Mouse (Mus musculus) hindbrain, embryonic 13.5 days (tissue): ENCODE results near the gene Rdh16. TPM values are rescaled to one million over a fixed set of nuclear protein-coding genes. Genes with fewer than 3 reads are reported as not detected.
"Not testable (repeated sequence)": the region's sequence is repeated elsewhere in the genome, so short reads cannot be mapped to it uniquely, and the experiment has no call there.

Experiments
- ATAC-seq: fragments of 200-750 bp; cut with Nextera tagmentation; 2 replicates; pipeline ENCODE4 v1.8.0; 2017; ENCODE audit warnings: moderate TSS enrichment; ENCODE audit not compliant: low FRiP score
- H3K27ac ChIP-seq: fragments of 300-500 bp; sonication (generic); 2 replicates; pipeline ENCODE4 v1.5.1; 2015; ENCODE audit warnings: inconsistent platforms, mild to moderate bottlenecking, moderate library complexity
- H3K27me3 ChIP-seq: fragments of 300-500 bp; sonication (generic); 2 replicates; pipeline ENCODE4 v1.6.1; 2015; ENCODE audit warnings: mild to moderate bottlenecking, inconsistent platforms
- H3K36me3 ChIP-seq: fragments of 300-500 bp; sonication (generic); 2 replicates; pipeline ENCODE4 v1.6.1; 2015; ENCODE audit warnings: mild to moderate bottlenecking, inconsistent platforms
- H3K4me1 ChIP-seq: fragments of 300-500 bp; sonication (generic); replicated peaks from 2 replicates; pipeline ENCODE4 v1.6.1; 2015; ENCODE audit warnings: inconsistent platforms
- H3K4me2 ChIP-seq: fragments of 300-500 bp; sonication (generic); 2 replicates; pipeline ENCODE4 v1.6.1; 2015; ENCODE audit warnings: inconsistent platforms, mild to moderate bottlenecking, moderate library complexity
- H3K4me3 ChIP-seq: fragments of 300-500 bp; sonication (generic); 2 replicates; pipeline ENCODE4 v1.5.1; 2015; ENCODE audit warnings: mild to moderate bottlenecking, inconsistent platforms
- H3K9ac ChIP-seq: fragments of 300-500 bp; sonication (generic); 2 replicates; pipeline ENCODE4 v1.6.1; 2015; ENCODE audit warnings: mild to moderate bottlenecking, inconsistent platforms
- H3K9me3 ChIP-seq: fragments of 300-500 bp; sonication (generic); 2 replicates; pipeline ENCODE4 v1.6.1; 2016; ENCODE audit warnings: inconsistent platforms
- WGBS: fragments of 180-500 bp; shearing (Covaris S2); methylation state at CpG from one replicate; pipeline ENCODE4 v1.1.7; 2015; 5-methylcytosine and 5-hydroxymethylcytosine counted together
- polyA plus RNA-seq: library from polyadenylated mRNA; unstranded; fragments of >200 nt; fragmentation: Nextera tagmentation; extraction: Ambion mirVana; gene quantifications from 2 replicates; pipeline ENCODE4 v1.2.1, GENCODE M21; 2015

The Rdh16 gene
- polyA plus RNA-seq, 1 experiment from 2014 or later, result not detected

- ATAC-seq, result no peak
- Histone ChIP-seq H3K36me3 (no peaks in the 10 kb centered on the region), H3K4me3 (no peak overlapping the region), H3K27me3 (no peaks in the 10 kb centered on the region), H3K4me2 (no peak overlapping the region), H3K4me1 (no peaks in the 10 kb centered on the region), H3K9ac (no peak overlapping the region), H3K27ac (no peak overlapping the region), H3K9me3 (peaks cover 6% of the 10 kb centered on the region; the same call in 1 of the 2 replicates)
- 90% methylated on average over 2 of the region's 2 CpGs for WGBS
Measured at GRCm38 (mm10) chr10:127838539-127838938, 37.6 kb downstream of the Rdh16 start.

- Histone ChIP-seq H3K27ac (no peak overlapping the region), H3K9me3 (peaks cover 6% of the 10 kb centered on the region; the same call in 1 of the 2 replicates), H3K9ac (no peak overlapping the region), H3K27me3 (no peaks in the 10 kb centered on the region), H3K4me3 (no peak overlapping the region), H3K4me2 (no peak overlapping the region), H3K36me3 (no peaks in the 10 kb centered on the region), H3K4me1 (no peaks in the 10 kb centered on the region)
- WGBS, result 78% methylated on average over 2 of the region's 2 CpGs
- no peak for ATAC-seq
Measured at GRCm38 (mm10) chr10:127840776-127841175, 39.8 kb downstream of the Rdh16 start.

- H3K4me1 ChIP-seq, H3K27me3 ChIP-seq, H3K9me3 ChIP-seq, H3K9ac ChIP-seq, H3K27ac ChIP-seq, ATAC-seq, H3K4me3 ChIP-seq, H3K36me3 ChIP-seq, H3K4me2 ChIP-seq: not testable (repeated sequence)
- WGBS, result 93% methylated on average over 5 of the region's 5 CpGs
Measured at GRCm38 (mm10) chr10:127845945-127846344, 45.0 kb downstream of the Rdh16 start.

GRCm38 (mm10) chr10:127848089-127848488 lies 47.1 kb downstream of the Rdh16 start:
- H3K9me3 ChIP-seq, result no peaks in the 10 kb centered on the region
- no peak for ATAC-seq
- no peaks in the 10 kb centered on the region for H3K4me1 ChIP-seq
- H3K4me2 ChIP-seq, result no peak overlapping the region
- H3K27ac ChIP-seq, result no peak overlapping the region
- no peak overlapping the region for H3K9ac ChIP-seq
- WGBS, result 82% methylated on average over 1 of the region's 1 CpGs
- no peaks in the 10 kb centered on the region for H3K36me3 ChIP-seq
- no peak overlapping the region for H3K4me3 ChIP-seq
- H3K27me3 ChIP-seq, result no peaks in the 10 kb centered on the region

GRCm38 (mm10) chr10:127849628-127850027 lies 48.7 kb downstream of the Rdh16 start, which contains the start of gene Rdh19:
TSS of gene Rdh19 (plus strand) at chr10:127849928.
- no peak for ATAC-seq
- Histone ChIP-seq H3K4me3 (no peak within 1 kb of the TSS), H3K27me3 (no peaks in the 10 kb centered on the region), H3K27ac (no peak within 1 kb of the TSS), H3K4me1 (no peaks in the 10 kb centered on the region), H3K36me3 (no peaks in the 10 kb centered on the region), H3K9ac (no peak within 1 kb of the TSS), H3K4me2 (no peak within 1 kb of the TSS), H3K9me3 (no peaks in the 10 kb centered on the region)
- 100% methylated on average over 1 of the region's 1 CpGs for WGBS

GRCm38 (mm10) chr10:127856376-127856775 lies 55.4 kb downstream of the Rdh16 start:
- H3K4me2 ChIP-seq, result no peak overlapping the region
- no peaks in the 10 kb centered on the region for H3K36me3 ChIP-seq
- no peak overlapping the region for H3K27ac ChIP-seq
- H3K27me3 ChIP-seq, result no peaks in the 10 kb centered on the region
- H3K9me3 ChIP-seq, result no peaks in the 10 kb centered on the region
- no peaks in the 10 kb centered on the region for H3K4me1 ChIP-seq
- no peak for ATAC-seq
- no peak overlapping the region for H3K9ac ChIP-seq
- no peak overlapping the region for H3K4me3 ChIP-seq

- no peaks in the 10 kb centered on the region for H3K4me1 ChIP-seq
- no peak overlapping the region for H3K27ac ChIP-seq
- H3K27me3 ChIP-seq, result no peaks in the 10 kb centered on the region
- H3K4me2 ChIP-seq, result no peak overlapping the region
- H3K4me3 ChIP-seq, result no peak overlapping the region
- no peaks in the 10 kb centered on the region for H3K9me3 ChIP-seq
- H3K9ac ChIP-seq, result no peak overlapping the region
- no peak for ATAC-seq
- no peaks in the 10 kb centered on the region for H3K36me3 ChIP-seq
Measured at GRCm38 (mm10) chr10:127864931-127865330, 64.0 kb downstream of the Rdh16 start.

GRCm38 (mm10) chr10:127866232-127866631 lies 65.3 kb downstream of the Rdh16 start, which contains the start of gene Rdh16f2:
TSS of gene Rdh16f2 (plus strand) at chr10:127866474.
- Histone ChIP-seq H3K9me3 (0 out of 2 replicates have a peak, but pooled peaks cover 7% of the 10 kb centered on the region), H3K4me1 (no peaks in the 10 kb centered on the region), H3K9ac (no peak within 1 kb of the TSS), H3K4me2 (no peak within 1 kb of the TSS), H3K27me3 (no peaks in the 10 kb centered on the region), H3K36me3 (no peaks in the 10 kb centered on the region), H3K4me3 (no peak within 1 kb of the TSS), H3K27ac (no peak within 1 kb of the TSS)
- no peak for ATAC-seq
- 83% methylated on average over 3 of the region's 3 CpGs for WGBS

GRCm38 (mm10) chr10:127872484-127872883 lies 71.5 kb downstream of the Rdh16 start:
- no peak for ATAC-seq
- WGBS, result 73% methylated on average over 4 of the region's 4 CpGs
- H3K36me3 ChIP-seq, result no peaks in the 10 kb centered on the region

GRCm38 (mm10) chr10:127877681-127878080 lies 76.7 kb downstream of the Rdh16 start:
- H3K27me3 ChIP-seq, result no peaks in the 10 kb centered on the region
- no peaks in the 10 kb centered on the region for H3K36me3 ChIP-seq
- no peak overlapping the region for H3K9ac ChIP-seq
- ATAC-seq, result no peak
- no peak overlapping the region for H3K4me2 ChIP-seq
- no peak overlapping the region for H3K4me3 ChIP-seq
- no peaks in the 10 kb centered on the region for H3K9me3 ChIP-seq
- 55% methylated on average over 2 of the region's 2 CpGs for WGBS
- no peaks in the 10 kb centered on the region for H3K4me1 ChIP-seq
- no peak overlapping the region for H3K27ac ChIP-seq

More at GRCm38 (mm10) chr10:127872484-127872883, 71.5 kb downstream of the Rdh16 start:
- Histone ChIP-seq H3K9me3 (0 out of 2 replicates have a peak, but pooled peaks cover 7% of the 10 kb centered on the region), H3K9ac (no peak overlapping the region), H3K27me3 (no peaks in the 10 kb centered on the region), H3K27ac (no peak overlapping the region), H3K4me1 (no peaks in the 10 kb centered on the region), H3K4me3 (no peak overlapping the region), H3K4me2 (no peak overlapping the region)

- Histone ChIP-seq H3K9me3 (no peaks in the 10 kb centered on the region), H3K36me3 (no peaks in the 10 kb centered on the region), H3K4me3 (no peak overlapping the region), H3K9ac (no peak overlapping the region), H3K4me1 (no peaks in the 10 kb centered on the region), H3K27ac (no peak overlapping the region), H3K4me2 (no peak overlapping the region), H3K27me3 (no peaks in the 10 kb centered on the region)
- no peak for ATAC-seq
- 82% methylated on average over 3 of the region's 3 CpGs for WGBS
Measured at GRCm38 (mm10) chr10:127878262-127879057, 77.5 kb downstream of the Rdh16 start.

GRCm38 (mm10) chr10:127879155-127879688 lies 78.3 kb downstream of the Rdh16 start:
- no peak for ATAC-seq
- 88% methylated on average over 3 of the region's 3 CpGs for WGBS
- Histone ChIP-seq H3K4me2 (no peak overlapping the region), H3K27me3 (no peaks in the 10 kb centered on the region), H3K4me3 (no peak overlapping the region), H3K4me1 (no peaks in the 10 kb centered on the region), H3K36me3 (no peaks in the 10 kb centered on the region), H3K27ac (no peak overlapping the region), H3K9me3 (no peaks in the 10 kb centered on the region), H3K9ac (no peak overlapping the region)

GRCm38 (mm10) chr10:127881041-127881440 lies 80.1 kb downstream of the Rdh16 start:
- 83% methylated on average over 4 of the region's 4 CpGs for WGBS
- H3K27me3 ChIP-seq, result no peaks in the 10 kb centered on the region
- ATAC-seq, result no peak
- H3K4me1 ChIP-seq, result no peaks in the 10 kb centered on the region
- H3K4me3 ChIP-seq, result no peak overlapping the region
- H3K9ac ChIP-seq, result no peak overlapping the region
- no peak overlapping the region for H3K4me2 ChIP-seq
- no peaks in the 10 kb centered on the region for H3K9me3 ChIP-seq
- H3K36me3 ChIP-seq, result no peaks in the 10 kb centered on the region
- no peak overlapping the region for H3K27ac ChIP-seq
